14 mouse cellular contexts compared by ENCODE assay signal in the genomic region with DNA sequence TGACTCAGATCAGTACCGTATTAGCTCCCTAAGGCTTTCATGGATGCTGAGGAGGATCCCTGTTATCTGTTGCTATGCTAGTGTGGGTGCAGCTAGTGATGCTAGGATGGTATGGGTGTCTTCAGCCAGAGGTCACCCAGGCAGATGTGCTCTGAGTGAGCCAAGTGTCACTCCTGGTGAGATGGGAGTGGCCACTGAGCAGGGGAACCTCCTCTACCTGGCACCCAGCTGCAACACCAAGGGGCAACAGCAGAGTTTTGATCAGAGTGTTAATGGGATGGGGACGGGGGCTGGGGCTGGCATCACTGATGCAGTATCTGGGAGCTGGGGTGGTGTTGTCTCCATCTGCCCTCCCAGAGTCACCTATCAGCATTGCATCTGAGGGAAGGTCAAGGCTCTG.
DNase-seq lines count a peak whose midpoint lies in the region; ATAC-seq and TF ChIP-seq lines count a peak whose summit lies in the region.
"Had no signal": no experiment of that assay in that cellular context is flagged by ENCODE, and none has a peak within 500 bp of the region (broad histone marks: within the 10 kb centered on the region; RNA-seq: fewer than 3 reads in every experiment).

No protein-coding gene starts in this region.

- intact Hi-C loops in heart, postnatal 36 days (cut with DNase I): no loop called here

- no peak overlapping the region for H3K4me3 ChIP-seq in heart, embryonic 15.5 days
- no peak overlapping the region for H3K4me3 ChIP-seq in stomach, embryonic 14.5 days (ENCODE audit: low read depth, low read length)
- no peak overlapping the region for H3K4me3 ChIP-seq in stomach, postnatal 0 days (ENCODE audit: low read depth, low read length)
- H3K4me3 ChIP-seq in midbrain, embryonic 12.5 days: no peak overlapping the region

- peaks cover 28% of the 10 kb centered on the region for H3K4me1 ChIP-seq in heart, embryonic 15.5 days (replicated peaks)
- peaks cover 24% of the 10 kb centered on the region for H3K4me1 ChIP-seq in stomach, embryonic 14.5 days (ENCODE audit: control insufficient read depth, insufficient read depth, low read length)
- peaks cover 3% of the 10 kb centered on the region; the same call in 1 of the 2 replicates for H3K4me1 ChIP-seq in stomach, postnatal 0 days (replicated peaks; ENCODE audit: control insufficient read depth, insufficient read depth)
- H3K4me1 ChIP-seq in midbrain, embryonic 12.5 days: peaks cover 23% of the 10 kb centered on the region

- no peak overlapping the region for H3K4me2 ChIP-seq in heart, embryonic 15.5 days
- no peak overlapping the region for H3K4me2 ChIP-seq in stomach, embryonic 14.5 days (replicated peaks; ENCODE audit: low read depth, low read length)
- no peak overlapping the region for H3K4me2 ChIP-seq in stomach, postnatal 0 days (replicated peaks; ENCODE audit: low read depth)
- no peak overlapping the region for H3K4me2 ChIP-seq in midbrain, embryonic 12.5 days (replicated peaks)

- no peak for TF ChIP-seq CTCF in stomach, postnatal 0 days (IDR thresholded peaks at IDR 0.05; ENCODE audit: low read depth)

- 0 out of 2 replicates have a peak overlapping the region, but pooled peaks have one; percentile 99 for H3K27ac ChIP-seq in heart, embryonic 15.5 days
- peak overlapping the region; percentile 98; the same call in 1 of the 2 replicates for H3K27ac ChIP-seq in stomach, embryonic 14.5 days (ENCODE audit: low read length)
- H3K27ac ChIP-seq in stomach, postnatal 0 days (replicated peaks): no peak overlapping the region
- peak overlapping the region; percentile 95 for H3K27ac ChIP-seq in midbrain, embryonic 12.5 days (replicated peaks)

- no peaks in the 10 kb centered on the region for H3K36me3 ChIP-seq in heart, embryonic 15.5 days
- no peaks in the 10 kb centered on the region for H3K36me3 ChIP-seq in stomach, embryonic 14.5 days (ENCODE audit: control insufficient read depth, insufficient read depth, low read length)
- no peaks in the 10 kb centered on the region for H3K36me3 ChIP-seq in stomach, postnatal 0 days (ENCODE audit: control insufficient read depth, insufficient read depth, low read length)
- H3K36me3 ChIP-seq in midbrain, embryonic 12.5 days: no peaks in the 10 kb centered on the region

- no peak for DNase-seq in heart, postnatal 36 days
- no peak for DNase-seq in stomach, postnatal 0 days (ENCODE audit: low spot score)
- DNase-seq in adrenal gland, postnatal 4 days (ENCODE audit: low spot score in 2 of 2): no peak
- DNase-seq in frontal cortex, postnatal 14 days (ENCODE audit: low spot score in 2 of 2): no peak
- DNase-seq: adrenal gland, postnatal 10 days; kidney, postnatal 25 days; lung, adult 2 months; retina, postnatal 1 day; thymus, postnatal 36 days had no signal

- TF ChIP-seq EP300 in stomach, postnatal 0 days (optimal IDR thresholded peaks at IDR 0.05): no peak

- no peaks in the 10 kb centered on the region for H3K9me3 ChIP-seq in heart, embryonic 15.5 days (replicated peaks)
- H3K9me3 ChIP-seq in stomach, embryonic 14.5 days (ENCODE audit: control insufficient read depth, low read depth, low read length): peaks cover 5% of the 10 kb centered on the region; the same call in 1 of the 2 replicates
- H3K9me3 ChIP-seq in stomach, postnatal 0 days (ENCODE audit: control insufficient read depth, low read length): 0 out of 2 replicates have a peak, but pooled peaks cover 2% of the 10 kb centered on the region
- H3K9me3 ChIP-seq in midbrain, embryonic 12.5 days: peaks cover 13% of the 10 kb centered on the region

- no peaks in the 10 kb centered on the region for H3K27me3 ChIP-seq in heart, embryonic 15.5 days
- no peaks in the 10 kb centered on the region for H3K27me3 ChIP-seq in stomach, embryonic 14.5 days (ENCODE audit: control insufficient read depth, insufficient read depth, low read length)
- no peaks in the 10 kb centered on the region for H3K27me3 ChIP-seq in stomach, postnatal 0 days (ENCODE audit: control insufficient read depth, insufficient read depth, low read length)
- H3K27me3 ChIP-seq in midbrain, embryonic 12.5 days: no peaks in the 10 kb centered on the region; the same call in none of the 2 replicates
- H3K27me3 ChIP-seq: Patski had no signal

- H3K9ac ChIP-seq in heart, embryonic 15.5 days: no peak overlapping the region
- H3K9ac ChIP-seq in stomach, embryonic 14.5 days (replicated peaks; ENCODE audit: low read depth, low read length): no peak overlapping the region
- H3K9ac ChIP-seq in stomach, postnatal 0 days (ENCODE audit: low read length): no peak overlapping the region
- H3K9ac ChIP-seq in midbrain, embryonic 12.5 days (replicated peaks): no peak overlapping the region

- ATAC-seq in heart, embryonic 15.5 days (replicated peaks; ENCODE audit: insufficient number of reproducible peaks, insufficient read depth, low FRiP score, low read depth): no peak
- no peak for ATAC-seq in stomach, embryonic 14.5 days (ENCODE audit: insufficient number of reproducible peaks, insufficient read depth, low FRiP score, low read depth)
- no peak for ATAC-seq in stomach, postnatal 0 days (ENCODE audit: low FRiP score, low TSS enrichment)
- ATAC-seq in midbrain, embryonic 12.5 days (ENCODE audit: low FRiP score, low read depth): no peak
- no peak for ATAC-seq in inflammation-experienced regulatory T-cells, adult 6 months
- ATAC-seq: Patski had no signal

- 75% methylated on average over 2 of the region's 2 CpGs for whole genome bisulfite sequencing in heart, embryonic 15.5 days
- WGBS in stomach, embryonic 14.5 days: 89% methylated on average over 2 of the region's 2 CpGs
- 92% methylated on average over 2 of the region's 2 CpGs for WGBS in stomach, postnatal 0 days
- WGBS in midbrain, embryonic 12.5 days: 91% methylated on average over 2 of the region's 2 CpGs
